In genomic region chr6:122284823-122285222, GRCm38 (mm10) we compare ENCODE assay signal across 44 mouse cellular contexts. TPM values are rescaled to one million over a fixed set of nuclear protein-coding genes. Genes with fewer than 3 reads are reported as not detected.
"Had no signal": no experiment of that assay in that cellular context is flagged by ENCODE, and none has a peak within 500 bp of the region (broad histone marks: within the 10 kb centered on the region; RNA-seq: fewer than 3 reads in every experiment).

No protein-coding gene starts in this region.

- H3K4me2 ChIP-seq: heart, embryonic 11.5 days; heart, embryonic 12.5 days; heart, embryonic 13.5 days; heart, embryonic 15.5 days; hindbrain, embryonic 12.5 days; hindbrain, embryonic 13.5 days; hindbrain, embryonic 14.5 days; hindbrain, embryonic 15.5 days; intestine, embryonic 15.5 days; kidney, embryonic 15.5 days had no signal

- H3K9me3 ChIP-seq: heart, embryonic 10.5 days; heart, embryonic 12.5 days; heart, embryonic 13.5 days; heart, embryonic 15.5 days; hindbrain, embryonic 10.5 days; hindbrain, embryonic 12.5 days; hindbrain, embryonic 13.5 days; hindbrain, embryonic 15.5 days; intestine, embryonic 15.5 days; kidney, embryonic 15.5 days had no signal

- H3K36me3 ChIP-seq: heart, embryonic 10.5 days; heart, embryonic 12.5 days; heart, embryonic 13.5 days; heart, embryonic 15.5 days; hindbrain, embryonic 10.5 days; hindbrain, embryonic 12.5 days; hindbrain, embryonic 13.5 days; hindbrain, embryonic 15.5 days; intestine, embryonic 15.5 days; kidney, embryonic 15.5 days had no signal

- H3K27ac ChIP-seq: heart, adult 2 months; heart, embryonic 10.5 days; heart, embryonic 13.5 days; heart, embryonic 15.5 days; hindbrain, embryonic 10.5 days; hindbrain, embryonic 12.5 days; hindbrain, embryonic 13.5 days; hindbrain, embryonic 14.5 days; hindbrain, embryonic 15.5 days; hindbrain, postnatal 0 days; intestine, embryonic 15.5 days; kidney, embryonic 15.5 days; kidney, postnatal 0 days; layer of hippocampus, adult 2 months had no signal

- H3K4me3 ChIP-seq: heart, adult 2 months; heart, embryonic 10.5 days; heart, embryonic 12.5 days; heart, embryonic 13.5 days; heart, embryonic 15.5 days; hindbrain, embryonic 10.5 days; hindbrain, embryonic 12.5 days; hindbrain, embryonic 13.5 days; hindbrain, embryonic 15.5 days; intestine, embryonic 15.5 days; kidney, embryonic 15.5 days; layer of hippocampus, adult 2 months had no signal

- H3K4me1 ChIP-seq: heart, embryonic 10.5 days; heart, embryonic 12.5 days; heart, embryonic 13.5 days; heart, embryonic 15.5 days; hindbrain, embryonic 10.5 days; hindbrain, embryonic 12.5 days; hindbrain, embryonic 13.5 days; hindbrain, embryonic 15.5 days; intestine, embryonic 15.5 days had no signal

- H3K27me3 ChIP-seq: heart, embryonic 12.5 days; heart, embryonic 13.5 days; heart, embryonic 15.5 days; hindbrain, embryonic 12.5 days; hindbrain, embryonic 13.5 days; hindbrain, embryonic 15.5 days; intestine, embryonic 15.5 days; kidney, embryonic 15.5 days had no signal

- DNase-seq: heart, adult 2 months; heart, postnatal 10 days; heart, postnatal 14 days; heart, postnatal 36 days; heart, postnatal 4 days; kidney, adult 11 months; kidney, adult 18-20 months; kidney, adult 2 months; kidney, adult 8-10 months; kidney, adult 9 months; kidney, postnatal 10 days; kidney, postnatal 14 days; kidney, postnatal 25 days; kidney, postnatal 36 days; kidney, postnatal 4 days; layer of hippocampus, adult 9-11 months; layer of hippocampus, postnatal 36 days had no signal

- ATAC-seq: hindbrain, embryonic 16.5 days; hindbrain, postnatal 0 days; inflammation-experienced regulatory T-cells, adult 6 months; intestine, embryonic 15.5 days; intestine, embryonic 16.5 days had no signal

- H3K9ac ChIP-seq: heart, embryonic 12.5 days; heart, embryonic 13.5 days; heart, embryonic 15.5 days; hindbrain, embryonic 12.5 days; hindbrain, embryonic 13.5 days; hindbrain, embryonic 14.5 days; hindbrain, embryonic 15.5 days; intestine, embryonic 15.5 days; kidney, embryonic 15.5 days had no signal

RNA-seq across cellular contexts. Expression of gene Klrg1, which starts 2.1 kb away (rescaled TPM):
- total RNA-seq: heart, adult 2 months; heart, adult 8-10 months; heart, postnatal 10 days; heart, postnatal 14 days; heart, postnatal 25 days; heart, postnatal 36 days; heart, postnatal 4 days; hematopoietic stem cell, adult 5-6 weeks had no signal
- polyA plus RNA-seq: heart, embryonic 10.5 days; heart, embryonic 11.5 days; heart, embryonic 12.5 days; heart, embryonic 13.5 days; heart, embryonic 14.5 days; heart, embryonic 15.5 days; heart, embryonic 16.5 days; heart, postnatal 0 days; intestine, embryonic 14.5 days; intestine, embryonic 15.5 days; intestine, embryonic 16.5 days; kidney, embryonic 14.5 days; kidney, embryonic 15.5 days; kidney, embryonic 16.5 days had no signal
